Mouse (Mus musculus) adrenal gland, postnatal 36 days (tissue): Measurements from ENCODE around the gene Tm7sf3. TPM values are rescaled to one million over a fixed set of nuclear protein-coding genes. Genes with fewer than 3 reads are reported as not detected.
"Not testable (repeated sequence)": the region's sequence is repeated elsewhere in the genome, so short reads cannot be mapped to it uniquely, and the experiment has no call there.

Source experiments
- DNase-seq, 2 experiments: peaks; one replicate each; pipeline ENCODE4 v3.0.0; 2021; ENCODE audit warnings: mixed read lengths in 1 of 2
- total RNA-seq, 2 experiments: library from RNA; stranded (reverse); gene quantifications; 2 replicates each; pipeline ENCODE4 v1.2.3; 2021

Tm7sf3 gene
- total RNA-seq, 2 experiments from 2014 or later = 35.0 to 46.7 TPM

DNA sequence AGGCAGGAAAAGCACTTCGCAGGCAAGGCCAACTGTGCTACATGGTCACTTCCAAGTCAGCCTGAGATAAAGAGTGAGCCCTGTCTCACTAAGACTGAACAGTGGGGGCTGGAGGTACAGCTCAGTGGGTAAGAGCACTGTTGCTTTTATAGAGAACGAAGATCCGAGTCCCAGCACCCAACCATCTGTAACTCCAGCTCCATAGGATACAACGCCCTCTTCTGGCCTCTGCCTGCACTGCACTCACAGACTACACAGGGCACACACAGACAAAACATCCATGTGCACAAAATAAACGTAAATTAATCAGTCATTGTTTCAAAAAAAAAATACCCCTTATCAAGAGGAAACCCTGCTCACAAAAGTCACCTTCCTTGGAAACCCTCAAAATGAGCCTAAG lies 28.7 kb downstream of the Tm7sf3 start:
- DNase-seq = no peak

DNA sequence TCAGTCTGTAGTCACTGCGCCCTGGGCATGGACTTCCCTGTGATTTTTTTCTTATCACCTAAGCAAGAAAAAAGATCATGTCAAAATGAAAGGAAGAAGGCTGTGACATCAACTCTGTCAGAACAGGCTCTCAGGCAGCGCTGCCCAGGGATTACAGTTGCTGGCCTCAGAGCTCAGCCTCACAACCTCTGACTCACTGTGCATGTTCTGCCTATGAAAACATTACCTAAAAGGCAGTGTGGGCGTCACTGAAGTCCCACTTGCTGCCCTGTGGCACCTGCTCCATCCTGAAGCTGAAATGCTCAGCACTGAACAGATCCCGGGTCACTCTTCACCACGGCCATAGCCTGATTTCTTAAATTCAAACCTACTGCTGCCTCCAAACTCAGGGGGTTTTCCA lies 29.9 kb downstream of the Tm7sf3 start:
- peak in 1 of 2 experiments; percentile 40 for DNase-seq

DNA sequence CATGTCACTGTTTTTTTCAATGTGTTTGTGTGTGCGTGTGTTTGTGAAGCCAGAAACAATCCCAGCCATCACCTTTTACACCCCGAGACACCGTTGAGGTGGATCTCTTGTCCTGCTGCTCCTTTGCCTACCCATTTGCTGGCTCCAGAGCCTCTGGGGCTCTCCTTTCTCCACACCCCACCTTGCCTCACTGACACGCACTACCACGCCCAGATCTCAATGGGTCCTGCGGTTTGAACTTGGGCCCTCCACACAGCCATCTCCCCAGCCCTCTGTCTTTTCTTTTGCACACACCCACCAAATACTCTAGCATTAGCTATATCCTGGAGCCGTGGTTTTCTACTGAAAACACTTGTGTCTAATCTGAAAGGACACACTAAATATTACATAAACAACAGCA lies 30.7 kb downstream of the Tm7sf3 start:
- DNase-seq = no peak

DNA sequence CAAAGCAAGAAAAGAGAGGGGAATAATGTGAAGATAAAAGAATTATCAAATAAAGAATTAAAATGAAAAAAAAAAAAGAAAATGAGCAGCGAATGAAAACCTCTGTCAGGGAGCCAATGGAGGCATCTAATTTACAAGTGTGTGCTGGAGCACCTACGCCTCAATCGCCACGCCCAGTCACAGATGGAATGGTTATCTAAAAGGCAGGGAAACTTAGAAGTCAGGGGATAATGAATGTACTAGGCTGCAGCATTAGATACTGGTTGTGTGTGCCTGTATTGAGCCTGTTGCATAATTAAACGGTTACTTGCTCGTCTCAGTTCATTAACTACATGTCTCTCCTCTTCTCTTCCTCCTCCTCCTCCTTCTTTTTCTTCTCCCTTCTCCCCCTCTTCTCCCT lies 31.2 kb downstream of the Tm7sf3 start:
- DNase-seq = no peak

DNA sequence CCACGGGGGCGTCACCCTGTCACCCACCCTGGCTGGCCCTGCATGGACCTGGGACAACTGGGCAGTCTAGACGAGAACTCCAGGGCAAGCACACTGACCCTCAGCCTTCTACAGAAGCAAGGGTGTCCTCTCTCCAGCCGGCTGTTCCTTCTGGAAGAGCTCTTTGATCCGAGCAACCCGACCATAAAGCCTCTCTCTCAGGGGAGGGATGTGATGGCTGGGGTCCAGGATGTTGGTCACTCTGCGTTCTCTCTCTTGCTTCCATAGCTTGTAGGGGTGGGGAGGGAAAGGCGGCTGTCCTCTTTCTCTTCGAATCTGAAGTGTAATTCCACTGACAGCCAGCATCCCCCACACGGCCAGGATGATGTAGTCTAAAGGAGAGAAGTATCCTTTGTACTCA lies 39.0 kb downstream of the Tm7sf3 start:
- peak; percentile 15 to 38 for DNase-seq

DNA sequence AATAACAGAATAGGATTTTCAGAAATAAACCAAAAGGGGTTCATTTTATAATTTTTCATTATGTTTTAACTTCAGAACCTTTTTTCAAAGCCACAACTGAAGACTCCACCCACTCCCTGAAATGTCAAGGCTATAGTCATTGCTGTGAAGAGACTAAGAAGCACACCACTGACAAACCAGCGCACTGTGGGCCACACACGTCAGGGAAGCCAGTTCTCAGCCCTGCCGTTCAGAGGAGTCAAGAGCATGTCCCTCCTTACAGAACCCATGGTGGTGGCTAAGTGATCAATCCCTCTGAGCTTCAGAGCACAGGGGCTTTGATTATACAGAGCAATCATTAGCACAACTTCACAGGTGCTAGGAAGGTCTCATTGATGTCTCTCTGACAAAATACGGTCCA lies 40.0 kb downstream of the Tm7sf3 start:
- peak; percentile 62 to 66 for DNase-seq

DNA sequence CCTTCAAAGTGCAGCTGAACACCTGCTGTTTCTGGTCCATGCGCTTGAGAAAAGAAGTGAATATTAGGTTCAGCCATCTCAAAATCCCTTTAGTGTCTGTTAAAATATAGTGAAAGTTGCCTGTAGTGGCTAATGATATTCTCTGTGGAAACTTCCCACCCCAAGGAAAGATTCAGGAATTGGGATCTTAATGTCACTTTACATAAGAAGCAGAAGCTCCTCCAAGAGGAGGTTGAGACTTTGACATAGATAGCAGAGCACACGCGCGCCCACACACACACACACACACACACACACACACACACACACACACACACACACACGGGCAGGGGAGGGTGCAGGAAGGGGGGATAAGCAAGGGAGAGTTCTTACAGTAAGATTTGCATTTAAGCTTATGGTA lies 57.5 kb downstream of the Tm7sf3 start:
- no peak for DNase-seq

DNA sequence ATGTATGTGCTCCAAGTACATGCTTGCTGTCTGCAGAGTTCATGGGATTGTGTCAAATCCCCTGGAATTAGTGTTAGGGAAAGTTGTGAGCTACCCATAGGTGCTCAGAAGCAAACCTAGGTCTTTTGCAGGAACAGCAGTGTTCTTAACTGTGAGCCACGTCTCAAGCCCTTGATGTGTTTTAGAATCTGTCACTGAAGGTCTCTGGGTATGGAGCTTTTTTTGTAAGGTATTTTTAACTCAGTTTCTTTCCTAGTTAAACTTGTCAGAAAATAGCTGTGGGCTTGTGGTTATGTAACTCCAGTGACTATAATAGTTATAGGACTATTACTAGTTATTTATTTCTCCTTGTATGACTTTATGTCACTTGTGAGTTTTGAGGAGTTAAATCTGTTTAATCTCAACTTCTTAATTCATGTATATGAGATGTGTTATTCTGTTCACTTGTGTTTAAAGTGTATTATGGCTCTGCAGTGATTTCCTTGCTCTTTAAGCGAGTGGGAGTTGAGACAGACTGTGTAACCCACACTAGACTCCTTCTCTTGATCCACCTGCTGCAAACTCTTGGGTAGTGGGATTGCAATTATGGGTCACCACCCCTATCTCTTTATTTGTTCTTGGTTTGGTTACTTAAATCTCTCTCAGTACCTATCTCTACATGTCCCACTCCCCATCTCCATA lies 59.1 kb downstream of the Tm7sf3 start:
- DNase-seq = no peak

DNA sequence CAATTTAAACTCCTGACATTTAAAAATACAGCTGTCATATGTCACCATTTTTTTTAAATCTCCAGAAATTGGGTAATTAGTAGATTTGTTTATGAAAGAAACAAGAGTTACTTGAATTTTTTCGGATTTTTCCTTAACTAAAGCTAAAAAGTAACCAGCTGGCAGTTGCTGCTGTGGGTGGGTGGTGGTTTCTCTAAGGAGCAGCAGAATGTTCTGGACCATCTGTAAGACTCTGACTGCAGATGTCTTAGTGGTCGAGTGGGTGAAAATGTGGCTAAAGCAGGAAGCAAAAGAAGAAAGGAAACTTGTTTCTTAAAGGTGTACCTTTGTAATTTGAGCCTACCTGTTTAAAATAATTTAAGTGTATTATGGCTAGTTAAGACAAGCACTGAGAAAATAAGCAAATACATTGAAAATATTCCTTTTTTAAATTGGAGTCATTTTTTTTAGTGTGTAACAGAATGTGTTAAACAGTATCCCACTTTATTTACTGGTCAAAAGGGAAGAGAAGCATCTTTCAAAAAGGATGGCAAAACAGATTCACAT lies 62.2 kb downstream of the Tm7sf3 start:
- no peak for DNase-seq

DNA sequence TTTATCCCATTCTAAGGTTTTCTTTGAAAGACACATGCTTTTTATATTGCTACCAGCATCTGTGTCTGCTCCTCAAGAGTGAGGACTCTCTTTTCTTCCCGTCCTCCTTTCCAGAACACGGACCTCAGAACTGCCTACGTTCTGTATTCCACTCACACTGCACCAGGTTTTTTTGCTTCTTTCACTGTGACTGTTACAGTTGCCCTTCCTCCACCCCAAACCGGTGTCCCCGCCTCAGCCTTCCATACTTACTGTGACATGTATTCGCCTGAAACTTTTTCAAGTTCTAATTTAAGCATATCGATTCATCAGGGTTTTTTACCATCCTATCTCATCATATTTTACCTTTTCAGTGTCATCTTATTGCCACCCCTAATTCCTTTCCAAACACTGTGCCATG lies 64.0 kb downstream of the Tm7sf3 start:
- peak; percentile 35 to 46 for DNase-seq

DNA sequence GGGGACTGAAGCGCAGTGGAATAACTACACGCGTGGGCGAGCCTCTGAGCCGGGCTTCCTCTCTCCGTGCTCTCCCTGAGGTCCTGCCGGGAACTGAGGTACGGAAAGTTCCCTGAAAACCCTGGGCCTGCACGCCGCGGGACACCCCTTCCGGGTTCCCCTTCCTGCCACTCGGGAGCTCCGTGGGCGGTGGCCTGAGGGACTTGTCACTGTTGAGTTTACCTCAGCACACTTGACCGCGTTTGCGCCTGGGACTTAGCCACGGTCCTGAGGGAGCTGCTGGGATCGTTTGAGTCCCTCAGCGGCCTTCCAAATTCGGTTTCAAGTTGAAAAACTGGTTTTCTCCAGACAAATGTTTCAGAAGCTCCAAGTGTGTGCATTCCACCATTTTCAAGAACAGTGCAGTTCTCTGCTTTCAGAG lies 64.5 kb downstream of the Tm7sf3 start:
- DNase-seq = peak; percentile 85 to 86

DNA sequence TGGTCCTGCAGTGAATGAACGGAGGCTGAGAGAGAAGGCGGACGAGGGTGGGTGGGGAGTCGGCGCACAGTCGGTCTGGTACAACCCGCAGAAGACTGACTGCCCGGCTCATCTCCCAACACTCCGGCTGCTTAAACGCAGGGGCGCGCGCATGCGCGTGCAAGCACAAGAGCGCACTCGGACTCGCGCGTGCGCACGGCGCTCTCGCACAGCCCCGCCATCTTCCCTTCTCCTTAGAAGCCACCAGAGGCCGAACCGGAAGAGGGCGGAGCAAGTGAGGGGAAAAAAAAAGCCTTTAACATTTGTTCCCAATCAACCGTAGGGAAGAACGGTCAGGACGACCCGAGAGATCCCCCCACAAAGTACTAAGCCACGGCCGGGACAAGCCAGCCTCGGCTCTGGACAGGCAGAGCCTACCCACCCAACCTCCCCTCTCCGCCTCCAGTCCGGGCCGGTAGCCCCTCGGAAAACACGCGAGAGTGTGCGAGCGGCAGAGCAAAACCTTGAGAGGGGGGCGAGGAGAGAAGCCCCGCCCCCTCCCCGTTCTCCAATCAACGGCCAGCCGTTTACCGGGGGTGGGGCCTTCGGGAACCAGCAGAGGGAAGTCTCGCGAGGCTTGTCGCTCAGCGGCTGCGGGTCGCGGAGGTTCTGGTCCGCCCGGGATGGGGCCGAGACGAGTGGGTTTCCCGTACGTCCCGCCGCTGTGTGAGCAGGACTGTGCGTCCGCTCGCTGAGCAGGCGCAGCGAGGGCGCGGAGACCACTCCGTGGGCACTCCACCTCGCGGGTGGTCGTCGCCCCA lies 65.1 kb downstream of the Tm7sf3 start, which contains the start of gene Ints13:
Gene Ints13, minus strand, starts transcription at position 526 of the 800 bp plus-strand sequence.
- peak; percentile 98 to 99 for DNase-seq

DNA sequence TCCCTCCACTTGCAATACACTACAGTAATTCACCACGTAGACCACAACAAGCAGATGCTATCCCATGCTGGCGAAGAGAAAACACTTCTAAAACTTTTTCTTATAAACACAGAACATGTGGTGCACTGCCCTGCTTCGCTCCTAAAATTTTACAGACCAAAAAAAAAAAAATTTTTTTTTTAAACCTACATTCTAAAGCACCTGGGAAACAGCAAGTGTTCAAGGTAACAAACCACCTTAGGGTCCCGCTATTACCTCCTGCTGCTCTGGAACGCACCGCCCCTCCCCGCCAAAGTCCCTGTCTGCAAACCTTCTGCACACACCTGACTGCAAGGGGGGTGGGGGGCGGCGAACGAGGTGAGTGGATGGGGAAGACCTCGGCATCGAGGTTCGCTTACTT lies 65.7 kb downstream of the Tm7sf3 start, which contains the start of gene Fgfr1op2:
Gene Fgfr1op2, plus strand, starts transcription at position 301 of the 400 bp plus-strand sequence.
- no peak for DNase-seq

DNA sequence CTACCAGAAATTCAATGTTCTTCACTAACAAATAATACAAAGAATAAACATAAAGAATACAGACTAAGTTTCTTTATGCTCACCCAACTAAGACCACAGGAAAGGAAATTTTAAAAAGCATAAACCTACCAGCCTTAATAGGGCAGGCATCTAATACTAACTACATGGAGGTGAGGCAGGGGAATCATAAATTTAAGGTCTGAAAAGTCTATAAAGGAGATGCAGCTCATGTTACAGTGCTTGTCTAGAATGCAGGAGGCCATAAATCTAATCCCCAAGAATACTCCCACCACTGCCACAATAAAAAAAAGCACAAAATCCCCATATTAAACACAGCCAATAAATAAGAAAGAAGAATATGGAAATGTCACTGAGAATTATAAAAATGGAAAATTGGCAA lies 70.6 kb downstream of the Tm7sf3 start:
- DNase-seq = no peak

DNA sequence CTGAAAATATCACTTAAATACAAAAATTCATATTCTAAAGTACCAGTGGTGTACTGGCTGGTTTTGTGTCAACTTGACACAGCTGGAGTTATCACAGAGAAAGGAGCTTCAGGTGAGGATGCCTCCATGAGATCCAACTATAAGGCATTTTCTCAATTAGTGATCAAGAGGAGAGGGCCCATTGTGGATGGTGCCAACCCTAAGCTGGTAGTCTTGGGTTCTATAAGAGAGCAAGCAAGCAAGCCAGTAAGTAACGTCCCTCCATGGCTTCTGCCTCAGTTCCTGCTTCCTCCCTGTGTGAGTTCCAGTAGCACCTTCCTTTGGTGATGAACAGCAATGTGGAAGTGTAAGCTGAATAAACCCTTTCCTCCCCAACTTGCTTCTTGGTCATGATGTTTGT lies 80.2 kb downstream of the Tm7sf3 start:
- DNase-seq = not testable (repeated sequence)

Other genes starting within 250 kb of the Tm7sf3 start
- 10 to 100 TPM; 38.2 to 47.8 TPM for gene Itpr2, start 140.6 kb downstream of the Tm7sf3 start, total RNA-seq
- 100 to 1,000 TPM; 100 to 113 TPM for gene Fgfr1op2, start 65.6 kb downstream of the Tm7sf3 start, total RNA-seq
- gene Ints13, start 65.0 kb downstream of the Tm7sf3 start, total RNA-seq = 10 to 100 TPM; 32.1 to 37.3 TPM
- gene Med21, start 277 bp downstream of the Tm7sf3 start, total RNA-seq = 10 to 100 TPM; 64.9 to 68.6 TPM
- 10 to 100 TPM; 17.7 to 22.4 TPM for gene Stk38l, start 82.2 kb upstream of the Tm7sf3 start, total RNA-seq
- gene Arntl2, start 153.2 kb upstream of the Tm7sf3 start, total RNA-seq = 1 to 10 TPM; 1.7 to 2.7 TPM
- not detected for gene Smco2, start 207.3 kb upstream of the Tm7sf3 start, total RNA-seq
- gene Ppfibp1, start 245.7 kb upstream of the Tm7sf3 start, total RNA-seq = 100 to 1,000 TPM in 1 of 2 experiments, 10 to 100 TPM in 1; 97.4 to 115 TPM